Mouse (Mus musculus): ENCODE data around the gene Srrm4. TPM values are rescaled to one million over a fixed set of nuclear protein-coding genes. Genes with fewer than 3 reads are reported as not detected.

Gene Srrm4
- polyA plus RNA-seq, 1 experiment = 1.0 TPM

GRCm38 (mm10) chr5:116510229-116510628 is 81.4 kb downstream of the Srrm4 start:
- no peaks in the 10 kb centered on the region for H3K27me3 ChIP-seq (ENCODE audit: control insufficient read depth, insufficient read depth, low read length)
- H3K4me1 ChIP-seq (ENCODE audit: control insufficient read depth, insufficient read depth, low read length) = no peaks in the 10 kb centered on the region
- H3K27ac ChIP-seq (ENCODE audit: control insufficient read depth, insufficient read depth, low read depth, low read length) = no peak overlapping the region
- H3K36me3 ChIP-seq (ENCODE audit: control insufficient read depth, insufficient read depth, low read length) = no peaks in the 10 kb centered on the region
- H3K4me3 ChIP-seq (ENCODE audit: control insufficient read depth, low read depth, low read length) = no peak overlapping the region
- no peak for TF ChIP-seq POLR2A (IDR thresholded peaks at IDR 0.05; ENCODE audit: control insufficient read depth, low read depth, low read length)
- no peak for TF ChIP-seq CTCF (IDR thresholded peaks at IDR 0.05; ENCODE audit: control insufficient read depth, insufficient read depth, insufficient replicate concordance, low read depth, low read length)

DNA sequence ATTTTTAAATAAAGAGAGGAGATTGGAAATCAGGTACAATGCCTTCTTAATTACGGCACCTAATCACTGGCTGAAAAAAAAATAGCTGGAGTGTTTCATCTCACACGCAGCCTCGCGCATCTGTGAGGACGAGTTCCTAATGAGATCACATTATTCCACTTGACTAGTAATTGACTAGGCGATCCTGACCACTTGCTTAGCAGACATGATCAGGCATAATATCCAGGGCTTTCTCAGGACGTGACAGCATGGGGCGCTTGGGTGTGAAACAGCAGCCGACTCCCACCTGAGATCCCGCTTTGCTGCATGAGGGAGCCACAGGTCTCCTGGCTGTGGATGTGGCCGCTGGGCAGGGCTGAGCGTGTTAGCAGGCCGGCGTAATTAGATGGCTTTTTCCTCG is 90.3 kb downstream of the Srrm4 start:
- no peaks in the 10 kb centered on the region for H3K27me3 ChIP-seq (ENCODE audit: control insufficient read depth, insufficient read depth, low read length)
- no peak overlapping the region for H3K27ac ChIP-seq (ENCODE audit: control insufficient read depth, insufficient read depth, low read depth, low read length)
- H3K4me3 ChIP-seq (ENCODE audit: control insufficient read depth, low read depth, low read length) = peak overlapping the region; percentile 50

GRCm38 (mm10) chr5:116498880-116499640 is 92.6 kb downstream of the Srrm4 start:
- H3K4me3 ChIP-seq (ENCODE audit: control insufficient read depth, low read depth, low read length) = no peak overlapping the region
- H3K27ac ChIP-seq (ENCODE audit: control insufficient read depth, insufficient read depth, low read depth, low read length) = no peak overlapping the region
- H3K36me3 ChIP-seq (ENCODE audit: control insufficient read depth, insufficient read depth, low read length) = no peaks in the 10 kb centered on the region
- TF ChIP-seq CTCF (IDR thresholded peaks at IDR 0.05; ENCODE audit: control insufficient read depth, insufficient read depth, insufficient replicate concordance, low read depth, low read length) (no peak), POLR2A (IDR thresholded peaks at IDR 0.05; ENCODE audit: control insufficient read depth, low read depth, low read length) (no peak)
- no peaks in the 10 kb centered on the region for H3K27me3 ChIP-seq (ENCODE audit: control insufficient read depth, insufficient read depth, low read length)
- H3K4me1 ChIP-seq (ENCODE audit: control insufficient read depth, insufficient read depth, low read length) = no peaks in the 10 kb centered on the region

More for the DNA sequence above, 90.3 kb downstream of the Srrm4 start:
- no peaks in the 10 kb centered on the region for H3K4me1 ChIP-seq (ENCODE audit: control insufficient read depth, insufficient read depth, low read length)
- TF ChIP-seq CTCF (IDR thresholded peaks at IDR 0.05; ENCODE audit: control insufficient read depth, insufficient read depth, insufficient replicate concordance, low read depth, low read length) = no peak
- no peak for TF ChIP-seq POLR2A (IDR thresholded peaks at IDR 0.05; ENCODE audit: control insufficient read depth, low read depth, low read length)
- no peaks in the 10 kb centered on the region for H3K36me3 ChIP-seq (ENCODE audit: control insufficient read depth, insufficient read depth, low read length)

DNA sequence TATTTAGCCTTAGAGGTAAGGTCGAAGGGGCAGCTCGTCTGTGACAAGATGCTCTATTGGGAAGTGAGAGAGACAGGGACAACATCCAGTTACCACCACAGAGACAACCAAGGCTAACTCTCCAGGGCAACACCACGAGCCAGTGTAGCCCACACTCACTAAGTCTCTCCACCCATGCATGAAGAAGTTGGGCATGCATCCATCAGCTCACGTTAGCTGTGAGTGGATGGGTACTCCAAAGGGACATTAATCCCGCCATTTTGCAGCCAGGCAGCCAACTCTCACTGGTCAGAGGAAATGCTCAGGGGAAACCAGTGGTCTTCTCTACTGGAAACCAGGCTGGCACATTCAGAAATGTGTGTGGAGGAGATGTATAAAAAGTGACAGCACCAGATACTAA is 93.8 kb downstream of the Srrm4 start:
- no peaks in the 10 kb centered on the region for H3K4me1 ChIP-seq (ENCODE audit: control insufficient read depth, insufficient read depth, low read length)
- no peaks in the 10 kb centered on the region for H3K36me3 ChIP-seq (ENCODE audit: control insufficient read depth, insufficient read depth, low read length)
- no peak overlapping the region for H3K27ac ChIP-seq (ENCODE audit: control insufficient read depth, insufficient read depth, low read depth, low read length)
- no peak for TF ChIP-seq POLR2A (IDR thresholded peaks at IDR 0.05; ENCODE audit: control insufficient read depth, low read depth, low read length)
- TF ChIP-seq CTCF (IDR thresholded peaks at IDR 0.05; ENCODE audit: control insufficient read depth, insufficient read depth, insufficient replicate concordance, low read depth, low read length) = no peak
- H3K27me3 ChIP-seq (ENCODE audit: control insufficient read depth, insufficient read depth, low read length) = no peaks in the 10 kb centered on the region
- no peak overlapping the region for H3K4me3 ChIP-seq (ENCODE audit: control insufficient read depth, low read depth, low read length)

DNA sequence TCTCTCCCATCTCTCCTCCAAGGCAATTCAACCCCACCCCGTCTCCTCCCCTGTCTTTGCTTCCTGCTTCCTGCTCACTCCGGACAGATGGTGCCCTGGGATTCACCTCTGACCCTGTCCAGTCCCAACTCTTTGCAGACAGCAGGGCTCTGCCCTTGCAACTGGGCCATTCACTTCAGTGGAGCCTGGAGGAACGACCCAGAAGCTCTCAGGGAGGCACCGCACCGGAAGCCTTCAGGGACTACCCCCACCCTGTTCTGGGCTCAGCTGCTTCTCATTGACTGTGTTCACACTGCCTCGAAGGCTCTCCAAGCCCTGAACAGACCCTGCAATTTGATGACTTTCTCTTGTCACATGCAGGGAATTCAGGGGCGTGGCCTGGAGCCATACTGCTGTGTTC is 94.4 kb downstream of the Srrm4 start:
- H3K27me3 ChIP-seq (ENCODE audit: control insufficient read depth, insufficient read depth, low read length) = no peaks in the 10 kb centered on the region
- H3K4me1 ChIP-seq (ENCODE audit: control insufficient read depth, insufficient read depth, low read length) = no peaks in the 10 kb centered on the region
- H3K27ac ChIP-seq (ENCODE audit: control insufficient read depth, insufficient read depth, low read depth, low read length) = no peak overlapping the region
- H3K36me3 ChIP-seq (ENCODE audit: control insufficient read depth, insufficient read depth, low read length) = no peaks in the 10 kb centered on the region
- TF ChIP-seq POLR2A (IDR thresholded peaks at IDR 0.05; ENCODE audit: control insufficient read depth, low read depth, low read length) (no peak), CTCF (IDR thresholded peaks at IDR 0.05; ENCODE audit: control insufficient read depth, insufficient read depth, insufficient replicate concordance, low read depth, low read length) (no peak)
- H3K4me3 ChIP-seq (ENCODE audit: control insufficient read depth, low read depth, low read length) = no peak overlapping the region

- Histone ChIP-seq H3K27ac (ENCODE audit: control insufficient read depth, insufficient read depth, low read depth, low read length) (no peak overlapping the region), H3K27me3 (ENCODE audit: control insufficient read depth, insufficient read depth, low read length) (no peaks in the 10 kb centered on the region), H3K4me3 (ENCODE audit: control insufficient read depth, low read depth, low read length) (no peak overlapping the region), H3K36me3 (ENCODE audit: control insufficient read depth, insufficient read depth, low read length) (no peaks in the 10 kb centered on the region), H3K4me1 (ENCODE audit: control insufficient read depth, insufficient read depth, low read length) (no peaks in the 10 kb centered on the region)
- TF ChIP-seq POLR2A (IDR thresholded peaks at IDR 0.05; ENCODE audit: control insufficient read depth, low read depth, low read length) = no peak
- no peak for TF ChIP-seq CTCF (IDR thresholded peaks at IDR 0.05; ENCODE audit: control insufficient read depth, insufficient read depth, insufficient replicate concordance, low read depth, low read length)
These were observed 94.9 kb downstream of the Srrm4 start for GRCm38 (mm10) chr5:116496717-116497116.

DNA sequence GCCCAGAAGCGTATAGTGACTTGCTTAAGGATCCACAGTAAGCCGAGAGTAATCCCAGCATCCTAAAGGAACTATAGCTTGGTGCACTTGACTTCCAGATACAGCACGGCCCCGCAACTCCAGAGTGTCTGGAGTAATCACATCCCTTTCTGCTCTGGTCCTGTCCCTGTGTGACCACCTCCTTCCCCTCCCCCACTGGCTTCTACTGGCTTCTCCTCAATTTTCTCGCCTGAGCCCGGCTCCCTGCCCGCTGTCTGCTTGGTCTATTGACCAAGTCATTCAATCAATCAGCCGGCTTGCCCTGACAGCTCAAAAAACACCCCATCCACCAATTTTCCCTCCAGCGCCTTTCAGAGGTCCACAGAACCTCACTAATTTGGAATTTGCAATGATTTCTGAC is 96.2 kb downstream of the Srrm4 start:
- no peaks in the 10 kb centered on the region for H3K4me1 ChIP-seq (ENCODE audit: control insufficient read depth, insufficient read depth, low read length)

More for the DNA sequence above, 96.2 kb downstream of the Srrm4 start:
- TF ChIP-seq CTCF (IDR thresholded peaks at IDR 0.05; ENCODE audit: control insufficient read depth, insufficient read depth, insufficient replicate concordance, low read depth, low read length) (no peak), POLR2A (IDR thresholded peaks at IDR 0.05; ENCODE audit: control insufficient read depth, low read depth, low read length) (no peak)
- Histone ChIP-seq H3K36me3 (ENCODE audit: control insufficient read depth, insufficient read depth, low read length) (no peaks in the 10 kb centered on the region), H3K27me3 (ENCODE audit: control insufficient read depth, insufficient read depth, low read length) (no peaks in the 10 kb centered on the region), H3K27ac (ENCODE audit: control insufficient read depth, insufficient read depth, low read depth, low read length) (no peak overlapping the region), H3K4me3 (ENCODE audit: control insufficient read depth, low read depth, low read length) (no peak overlapping the region)

Data from testis, adult 2 months (tissue).